Mouse (Mus musculus) myocyte (in vitro differentiated cells): ENCODE measurements around the gene Fam47e.

Experiments
- CEBPB ChIP-seq: IDR thresholded peaks from 2 replicates; pipeline ENCODE4 v1.6.1; 2011; ENCODE audit warnings: mild to moderate bottlenecking, moderate library complexity; ENCODE audit not compliant: poor library complexity, insufficient read depth, severe bottlenecking
- E2F4 ChIP-seq: IDR thresholded peaks from one replicate; pipeline ENCODE4 v1.6.1; 2011; ENCODE audit warnings: mild to moderate bottlenecking, control low read depth, moderate library complexity; ENCODE audit not compliant: insufficient read depth
- MAX ChIP-seq: IDR thresholded peaks from one replicate; pipeline ENCODE4 v1.6.1; 2011; ENCODE audit warnings: low read depth, mild to moderate bottlenecking, control low read depth
- MYOD1 ChIP-seq, 3 experiments: IDR thresholded peaks; one replicate each; pipeline ENCODE4 v1.6.1; 2011; ENCODE audit warnings: control low read depth in 2 of 3, low read depth in 2 of 3, mild to moderate bottlenecking in 2 of 3, moderate library complexity in 1 of 3; ENCODE audit not compliant: insufficient read length in 2 of 3, control insufficient read depth in 1 of 3
- MYOG ChIP-seq, 3 experiments: IDR thresholded peaks; one replicate each; pipeline ENCODE4 v1.6.1; 2011; ENCODE audit warnings: control low read depth in 2 of 3, low read depth in 2 of 3, mild to moderate bottlenecking in 2 of 3; ENCODE audit not compliant: insufficient read length in 2 of 3, control insufficient read depth in 1 of 3, insufficient read depth in 1 of 3
- POLR2A ChIP-seq: IDR thresholded peaks from one replicate; pipeline ENCODE4 v1.6.1; 2011; ENCODE audit warnings: low read depth, mild to moderate bottlenecking, control low read depth, moderate library complexity; ENCODE audit not compliant: insufficient read length
- POLR2AphosphoS2 ChIP-seq: IDR thresholded peaks from one replicate; pipeline ENCODE4 v1.6.1; 2011; ENCODE audit warnings: low read depth, control low read depth; ENCODE audit not compliant: insufficient read length
- SRF ChIP-seq: IDR thresholded peaks from one replicate; pipeline ENCODE4 v1.6.1; 2011; ENCODE audit warnings: low read depth; ENCODE audit not compliant: control insufficient read depth, insufficient read length
- TCF12 ChIP-seq: IDR thresholded peaks from one replicate; pipeline ENCODE4 v1.6.1; 2011; ENCODE audit warnings: mild to moderate bottlenecking, control low read depth; ENCODE audit not compliant: poor library complexity, insufficient read depth, severe bottlenecking
- TCF3 ChIP-seq: IDR thresholded peaks from one replicate; pipeline ENCODE4 v1.6.1; 2011; ENCODE audit warnings: low read depth, control low read depth; ENCODE audit not compliant: insufficient read length
- USF1 ChIP-seq: IDR thresholded peaks from one replicate; pipeline ENCODE4 v1.6.1; 2011; ENCODE audit warnings: low read depth, mild to moderate bottlenecking, control low read depth, moderate library complexity

DNA sequence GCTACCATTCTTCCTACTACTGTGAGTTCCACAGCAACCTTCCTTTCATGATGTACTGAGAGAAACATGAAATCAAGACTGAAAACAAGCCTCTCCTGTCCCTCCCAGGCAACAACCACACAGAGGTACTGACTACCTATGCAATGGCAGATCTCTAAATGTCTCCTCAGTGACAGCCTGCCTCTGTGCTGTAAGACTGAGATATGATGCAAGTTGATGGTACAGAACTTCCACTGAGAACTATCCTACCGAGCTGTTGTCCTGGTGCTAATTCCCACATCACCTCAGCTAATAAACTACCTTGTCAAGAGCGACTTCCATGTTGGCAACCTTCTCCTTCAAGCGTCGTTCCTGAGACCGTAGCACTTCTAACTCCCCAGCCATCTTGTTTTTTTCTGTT lies 81.0 kb downstream of the Fam47e start:
- no peak for TF ChIP-seq POLR2A
- no peak for TF ChIP-seq USF1
- no peak for TF ChIP-seq MYOD1 (IDR thresholded peaks at IDR 0.05; ENCODE audit: control insufficient read depth in 1 of 3, insufficient read length in 2 of 3, low read depth in 2 of 3)
- TF ChIP-seq TCF12: no peak
- TF ChIP-seq E2F4: no peak
- no peak for TF ChIP-seq MAX
- TF ChIP-seq MYOG (IDR thresholded peaks at IDR 0.05; ENCODE audit: control insufficient read depth in 1 of 3, insufficient read depth in 1 of 3, insufficient read length in 2 of 3, low read depth in 2 of 3): no peak
- no peak for TF ChIP-seq SRF
- no peak for TF ChIP-seq CEBPB
- TF ChIP-seq POLR2AphosphoS2: no peak
- no peak for TF ChIP-seq TCF3
